ENCODE assay signal across 9 mouse cellular contexts in genomic region chr14:24871392-24871998, GRCm38 (mm10).
DNase-seq lines count a peak whose midpoint lies in the region; ATAC-seq lines count a peak whose summit lies in the region.
"Had no signal": no experiment of that assay in that cellular context is flagged by ENCODE, and none has a peak within 500 bp of the region (broad histone marks: within the 10 kb centered on the region; RNA-seq: fewer than 3 reads in every experiment).

No protein-coding gene starts in this region.

- H3K9ac ChIP-seq in intestine, embryonic 14.5 days (ENCODE audit: low read length), result no peak overlapping the region
- no peak overlapping the region for H3K9ac ChIP-seq in intestine, embryonic 16.5 days (ENCODE audit: low read depth, low read length)
- H3K9ac ChIP-seq in embryonic facial prominence, embryonic 14.5 days (ENCODE audit: low read depth, low read length), result no peak overlapping the region

- H3K27ac ChIP-seq in intestine, embryonic 14.5 days (ENCODE audit: low read depth), result no peak overlapping the region
- H3K27ac ChIP-seq in intestine, embryonic 16.5 days (ENCODE audit: low read length), result no peak overlapping the region; the same call in 1 of the 2 replicates
- no peak overlapping the region for H3K27ac ChIP-seq in embryonic facial prominence, embryonic 14.5 days (replicated peaks; ENCODE audit: low read depth, low read length)

- peaks cover 4% of the 10 kb centered on the region; the same call in 1 of the 2 replicates for H3K4me1 ChIP-seq in intestine, embryonic 14.5 days (replicated peaks; ENCODE audit: control insufficient read depth, insufficient read depth, low read length)
- no peaks in the 10 kb centered on the region; the same call in 1 of the 2 replicates for H3K4me1 ChIP-seq in intestine, embryonic 16.5 days (ENCODE audit: control insufficient read depth, insufficient read depth, low read length)
- no peaks in the 10 kb centered on the region for H3K4me1 ChIP-seq in embryonic facial prominence, embryonic 14.5 days (ENCODE audit: control insufficient read depth, insufficient read depth, low read length)

- no peak overlapping the region for H3K4me3 ChIP-seq in intestine, embryonic 14.5 days (ENCODE audit: low read depth, low read length)
- no peak overlapping the region for H3K4me3 ChIP-seq in intestine, embryonic 16.5 days (ENCODE audit: low read length)
- H3K4me3 ChIP-seq in embryonic facial prominence, embryonic 14.5 days (ENCODE audit: low read depth, low read length), result no peak overlapping the region

- 60% methylated on average over 10 of the region's 10 CpGs for WGBS in intestine, embryonic 14.5 days
- WGBS in intestine, embryonic 16.5 days, result 66% methylated on average over 10 of the region's 10 CpGs
- WGBS in embryonic facial prominence, embryonic 14.5 days, result 57% methylated on average over 10 of the region's 10 CpGs

- peak; percentile 27 for DNase-seq in cerebellum, adult 9-10 months
- peak; percentile 47 for DNase-seq in intestine, embryonic 14.5 days (ENCODE audit: low spot score)
- peak; percentile 77 for DNase-seq in embryonic facial prominence, embryonic 14.5 days (ENCODE audit: low spot score)
- peak; percentile 45 for DNase-seq in kidney, postnatal 14 days
- no peak for DNase-seq in adrenal gland, postnatal 4 days (ENCODE audit: low spot score in 2 of 2)
- no peak for DNase-seq in gastrocnemius, adult 18-20 months (ENCODE audit: low spot score)
- DNase-seq: thymus, adult 18-20 months had no signal

- no peak for ATAC-seq in cerebellum, adult (ENCODE audit: insufficient number of reproducible peaks, low FRiP score, low TSS enrichment)
- ATAC-seq in intestine, embryonic 14.5 days (replicated peaks; ENCODE audit: low FRiP score, low TSS enrichment, low read depth), result no peak
- ATAC-seq in intestine, embryonic 16.5 days, result no peak
- ATAC-seq in embryonic facial prominence, embryonic 14.5 days (ENCODE audit: low read depth), result peak; percentile 75

- H3K36me3 ChIP-seq in intestine, embryonic 14.5 days (ENCODE audit: control insufficient read depth, insufficient read depth, low read length), result no peaks in the 10 kb centered on the region
- H3K36me3 ChIP-seq in intestine, embryonic 16.5 days (ENCODE audit: control insufficient read depth, insufficient read depth, low read length), result no peaks in the 10 kb centered on the region
- H3K36me3 ChIP-seq in embryonic facial prominence, embryonic 14.5 days (ENCODE audit: control insufficient read depth, insufficient read depth, low read length), result no peaks in the 10 kb centered on the region

- H3K4me2 ChIP-seq in intestine, embryonic 14.5 days (ENCODE audit: low read length), result no peak overlapping the region
- no peak overlapping the region for H3K4me2 ChIP-seq in intestine, embryonic 16.5 days (ENCODE audit: low read depth, low read length)
- H3K4me2 ChIP-seq in embryonic facial prominence, embryonic 14.5 days (ENCODE audit: low read depth, low read length), result no peak overlapping the region

- H3K27me3 ChIP-seq in intestine, embryonic 14.5 days (replicated peaks; ENCODE audit: control insufficient read depth, insufficient read depth, low read length), result no peaks in the 10 kb centered on the region
- H3K27me3 ChIP-seq in intestine, embryonic 16.5 days (replicated peaks; ENCODE audit: control insufficient read depth, insufficient read depth, low read length), result no peaks in the 10 kb centered on the region
- H3K27me3 ChIP-seq in embryonic facial prominence, embryonic 14.5 days (replicated peaks; ENCODE audit: control insufficient read depth, insufficient read depth, low read length), result no peaks in the 10 kb centered on the region

- H3K9me3 ChIP-seq in intestine, embryonic 14.5 days (ENCODE audit: control insufficient read depth, low read length), result no peaks in the 10 kb centered on the region
- H3K9me3 ChIP-seq in intestine, embryonic 16.5 days (ENCODE audit: control insufficient read depth, low read length), result no peaks in the 10 kb centered on the region
- no peaks in the 10 kb centered on the region for H3K9me3 ChIP-seq in embryonic facial prominence, embryonic 14.5 days (ENCODE audit: control insufficient read depth, low read length)

Comparison
In these comparisons a context has a peak if more than half of its experiments do, and no peak if none do; other contexts are left out.
1. DNase-seq: peak in cerebellum, adult 9-10 months (single experiment), intestine, embryonic 14.5 days (single experiment), embryonic facial prominence, embryonic 14.5 days (single experiment) and kidney, postnatal 14 days (single experiment); none in adrenal gland, postnatal 4 days (0 of 2) and gastrocnemius, adult 18-20 months (single experiment).